Mouse (Mus musculus): ENCODE data around the gene M1ap. TPM values are rescaled to one million over a fixed set of nuclear protein-coding genes. Genes with fewer than 3 reads are reported as not detected.

Gene M1ap
- polyA plus RNA-seq, 1 experiment from 2014 or later: 0.08 TPM

- peak within 1 kb of the TSS; percentile 96 for H3K9ac ChIP-seq (ENCODE audit: low read length)
- H3K27me3 ChIP-seq (ENCODE audit: control insufficient read depth, insufficient read depth, low read length): no peaks in the 10 kb centered on the region
- DNase-seq (ENCODE audit: low spot score) (peak; percentile 99), ATAC-seq (ENCODE audit: low FRiP score, low TSS enrichment) (peak; percentile 95)
- H3K4me2 ChIP-seq (replicated peaks; ENCODE audit: low read depth): peak within 1 kb of the TSS; percentile 97
- no peaks in the 10 kb centered on the region for H3K9me3 ChIP-seq (ENCODE audit: control insufficient read depth, low read length)
- peaks cover 3% of the 10 kb centered on the region; the same call in 1 of the 2 replicates for H3K4me1 ChIP-seq (replicated peaks; ENCODE audit: control insufficient read depth, insufficient read depth)
- under 1% methylated on average over 58 of the region's 64 CpGs for WGBS
- H3K36me3 ChIP-seq (ENCODE audit: control insufficient read depth, insufficient read depth, low read length): peaks cover 14% of the 10 kb centered on the region
- peak within 1 kb of the TSS; percentile 95 for H3K4me3 ChIP-seq (ENCODE audit: low read depth, low read length)
- peak within 1 kb of the TSS; percentile 91 for H3K27ac ChIP-seq (replicated peaks)
- TF ChIP-seq EP300 (optimal IDR thresholded peaks at IDR 0.05): peak; percentile 6
- TF ChIP-seq CTCF (IDR thresholded peaks at IDR 0.05; ENCODE audit: low read depth): no peak
These were observed 107.6 kb downstream of the M1ap start, which contains the start of gene Aup1 for GRCm38 (mm10) chr6:83054074-83054851. Gene Aup1 (plus strand): TSS chr6:83054521.

DNA sequence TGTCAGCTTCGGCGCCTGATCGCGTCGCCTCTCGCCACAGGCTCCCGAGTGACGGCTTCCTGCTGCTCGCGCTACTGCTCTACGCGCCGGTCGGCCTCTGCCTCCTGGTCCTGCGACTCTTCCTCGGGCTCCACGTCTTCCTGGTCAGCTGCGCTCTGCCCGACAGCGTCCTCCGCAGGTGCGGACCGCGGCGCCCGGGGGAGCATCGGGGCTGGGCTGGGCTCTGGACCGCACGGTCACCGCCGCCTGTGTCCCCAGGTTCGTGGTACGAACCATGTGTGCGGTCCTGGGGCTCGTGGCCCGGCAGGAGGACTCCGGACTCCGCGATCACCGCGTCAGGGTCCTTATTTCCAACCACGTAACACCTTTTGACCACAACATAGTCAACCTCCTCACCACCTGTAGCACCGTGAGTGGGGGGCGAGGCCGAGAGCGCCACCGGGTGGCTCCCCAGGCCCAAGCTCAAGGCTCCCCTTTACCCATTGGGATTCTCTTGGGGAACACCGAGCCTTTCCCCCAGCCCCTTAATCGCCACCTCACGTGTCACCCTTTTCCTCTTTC lies 108.2 kb downstream of the M1ap start, which contains the start of gene Htra2:
Htra2 (minus strand) TSS at position 403 of the 561 bp plus-strand sequence.
- Histone ChIP-seq H3K4me3 (ENCODE audit: low read depth, low read length) (peak within 1 kb of the TSS; percentile 95), H3K36me3 (ENCODE audit: control insufficient read depth, insufficient read depth, low read length) (peaks cover 14% of the 10 kb centered on the region), H3K9me3 (ENCODE audit: control insufficient read depth, low read length) (no peaks in the 10 kb centered on the region), H3K4me1 (replicated peaks; ENCODE audit: control insufficient read depth, insufficient read depth) (peaks cover 3% of the 10 kb centered on the region; the same call in 1 of the 2 replicates), H3K27me3 (ENCODE audit: control insufficient read depth, insufficient read depth, low read length) (no peaks in the 10 kb centered on the region), H3K27ac (replicated peaks) (peak within 1 kb of the TSS; percentile 91), H3K4me2 (replicated peaks; ENCODE audit: low read depth) (peak within 1 kb of the TSS; percentile 97), H3K9ac (ENCODE audit: low read length) (peak within 1 kb of the TSS; percentile 96)
- ATAC-seq (ENCODE audit: low FRiP score, low TSS enrichment) (peak; percentile 9), DNase-seq (ENCODE audit: low spot score) (no peak)
- TF ChIP-seq CTCF (IDR thresholded peaks at IDR 0.05; ENCODE audit: low read depth): peak; percentile 65
- TF ChIP-seq EP300 (optimal IDR thresholded peaks at IDR 0.05): no peak
- under 1% methylated on average over 49 of the region's 50 CpGs for WGBS

DNA sequence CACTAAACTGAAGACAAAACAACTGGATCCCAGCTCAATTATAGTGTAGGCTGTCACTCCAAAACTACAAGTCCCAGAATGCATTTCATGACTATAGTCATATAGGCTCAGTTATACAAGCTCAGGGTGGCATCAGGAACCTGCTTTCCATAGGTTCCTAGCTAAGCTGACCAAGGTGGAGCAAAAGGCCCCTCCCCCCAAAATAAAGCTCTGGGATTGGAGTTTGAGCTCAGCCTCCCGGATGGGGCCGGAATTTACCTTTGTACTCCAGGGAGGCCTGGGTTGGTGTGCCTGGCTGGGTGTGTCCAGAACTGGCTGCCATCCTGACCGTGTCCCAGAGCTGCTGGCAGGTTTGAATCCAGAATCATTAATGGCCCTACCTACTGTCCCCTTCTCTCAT lies 111.1 kb downstream of the M1ap start, which contains the start of gene Dqx1:
Dqx1 (plus strand) TSS at position 55 of the 400 bp plus-strand sequence.
- H3K27ac ChIP-seq (replicated peaks): peak within 1 kb of the TSS; percentile 53
- no peaks in the 10 kb centered on the region; the same call in 1 of the 2 replicates for H3K4me1 ChIP-seq (replicated peaks; ENCODE audit: control insufficient read depth, insufficient read depth)
- peaks cover 11% of the 10 kb centered on the region for H3K36me3 ChIP-seq (ENCODE audit: control insufficient read depth, insufficient read depth, low read length)
- H3K4me2 ChIP-seq (replicated peaks; ENCODE audit: low read depth): peak within 1 kb of the TSS; percentile 43
- 0 out of 2 replicates have a peak within 1 kb of the TSS, but pooled peaks have one; percentile 27 for H3K9ac ChIP-seq (ENCODE audit: low read length)
- peak within 1 kb of the TSS; percentile 10; the same call in 1 of the 2 replicates for H3K4me3 ChIP-seq (ENCODE audit: low read depth, low read length)
- WGBS: 29% methylated on average over 3 of the region's 3 CpGs
- DNase-seq (ENCODE audit: low spot score) (peak; percentile 91), ATAC-seq (ENCODE audit: low FRiP score, low TSS enrichment) (peak; percentile 85)
- TF ChIP-seq CTCF (IDR thresholded peaks at IDR 0.05; ENCODE audit: low read depth) (no peak), EP300 (optimal IDR thresholded peaks at IDR 0.05) (no peak)
- no peaks in the 10 kb centered on the region for H3K27me3 ChIP-seq (ENCODE audit: control insufficient read depth, insufficient read depth, low read length)
- H3K9me3 ChIP-seq (ENCODE audit: control insufficient read depth, low read length): no peaks in the 10 kb centered on the region

DNA sequence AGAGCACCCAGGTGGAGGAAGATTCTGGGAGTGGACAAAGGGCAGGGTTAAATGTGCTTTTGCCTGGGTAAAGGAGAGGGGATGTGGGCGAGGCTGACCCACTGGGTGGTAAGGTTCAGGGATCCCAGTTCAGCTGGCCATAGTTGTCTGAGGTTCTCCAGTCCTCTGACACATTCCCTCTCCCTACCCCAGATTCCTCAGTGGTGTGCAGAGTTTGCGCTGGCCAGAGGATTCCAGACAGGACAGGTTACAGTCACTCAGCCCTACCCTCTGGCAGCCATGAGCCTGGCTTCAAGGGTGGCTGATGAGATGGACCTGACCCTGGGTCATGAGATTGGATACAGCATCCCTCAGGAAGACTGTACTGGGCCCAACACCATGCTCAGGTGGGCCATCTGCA lies 112.0 kb downstream of the M1ap start:
- 92% methylated on average over 2 of the region's 2 CpGs for WGBS
- Histone ChIP-seq H3K27me3 (ENCODE audit: control insufficient read depth, insufficient read depth, low read length) (no peaks in the 10 kb centered on the region), H3K36me3 (ENCODE audit: control insufficient read depth, insufficient read depth, low read length) (peaks cover 11% of the 10 kb centered on the region), H3K4me1 (replicated peaks; ENCODE audit: control insufficient read depth, insufficient read depth) (no peaks in the 10 kb centered on the region; the same call in 1 of the 2 replicates), H3K4me3 (ENCODE audit: low read depth, low read length) (no peak overlapping the region), H3K9ac (ENCODE audit: low read length) (0 out of 2 replicates have a peak overlapping the region, but pooled peaks have one; percentile 27), H3K27ac (replicated peaks) (peak overlapping the region; percentile 53; the same call in 1 of the 2 replicates), H3K9me3 (ENCODE audit: control insufficient read depth, low read length) (no peaks in the 10 kb centered on the region), H3K4me2 (replicated peaks; ENCODE audit: low read depth) (peak overlapping the region; percentile 43)
- DNase-seq (ENCODE audit: low spot score): no peak
- no peak for ATAC-seq (ENCODE audit: low FRiP score, low TSS enrichment)
- TF ChIP-seq EP300 (optimal IDR thresholded peaks at IDR 0.05) (no peak), CTCF (IDR thresholded peaks at IDR 0.05; ENCODE audit: low read depth) (no peak)

GRCm38 (mm10) chr6:83065995-83066394 lies 119.3 kb downstream of the M1ap start:
- H3K36me3 ChIP-seq (ENCODE audit: control insufficient read depth, insufficient read depth, low read length): no peaks in the 10 kb centered on the region
- H3K4me3 ChIP-seq (ENCODE audit: low read depth, low read length): no peak overlapping the region
- H3K27ac ChIP-seq (replicated peaks): no peak overlapping the region
- H3K4me2 ChIP-seq (replicated peaks; ENCODE audit: low read depth): no peak overlapping the region
- H3K27me3 ChIP-seq (ENCODE audit: control insufficient read depth, insufficient read depth, low read length): peaks cover 23% of the 10 kb centered on the region; the same call in 1 of the 2 replicates
- no peaks in the 10 kb centered on the region for H3K4me1 ChIP-seq (replicated peaks; ENCODE audit: control insufficient read depth, insufficient read depth)
- TF ChIP-seq EP300 (optimal IDR thresholded peaks at IDR 0.05) (no peak), CTCF (IDR thresholded peaks at IDR 0.05; ENCODE audit: low read depth) (no peak)
- no peak overlapping the region for H3K9ac ChIP-seq (ENCODE audit: low read length)
- 38% methylated on average over 8 of the region's 8 CpGs for WGBS
- ATAC-seq (ENCODE audit: low FRiP score, low TSS enrichment): no peak
- no peak for DNase-seq (ENCODE audit: low spot score)
- H3K9me3 ChIP-seq (ENCODE audit: control insufficient read depth, low read length): no peaks in the 10 kb centered on the region
